Mouse (Mus musculus) bone marrow, adult 2 months (tissue): ENCODE results near the gene 3110021N24Rik.

ENCODE experiments used
- CTCF ChIP-seq: fragments of 200-500 bp; IDR thresholded peaks from 2 replicates; pipeline ENCODE4 v1.5.1; 2011; ENCODE audit warnings: low read length, control low read depth; ENCODE audit not compliant: control insufficient read depth, insufficient read depth
- POLR2A ChIP-seq: fragments of 200-500 bp; IDR thresholded peaks from 2 replicates; pipeline ENCODE4 v1.6.1; 2011; ENCODE audit warnings: low read depth, mild to moderate bottlenecking, control low read depth, low read length, borderline replicate concordance; ENCODE audit not compliant: control insufficient read depth

DNA sequence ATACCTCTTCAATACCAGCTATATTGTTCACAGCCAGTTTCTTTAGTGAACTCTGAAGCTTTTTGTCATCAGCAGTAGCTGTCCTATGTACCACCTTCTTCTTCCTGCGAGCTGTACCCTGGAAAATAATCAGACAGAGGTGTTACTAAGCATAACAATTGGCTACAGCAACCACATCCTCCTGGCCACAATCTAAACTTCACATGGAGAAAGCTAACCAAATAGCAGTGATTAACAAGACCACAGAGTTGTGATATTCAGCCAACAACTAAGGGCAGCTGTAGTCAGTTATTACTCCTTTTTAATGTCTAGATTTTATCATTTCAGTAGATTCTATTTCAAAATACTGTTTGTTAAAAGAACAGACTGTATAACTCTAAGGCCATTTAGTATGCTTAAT lies 106.6 kb downstream of the 3110021N24Rik start:
- TF ChIP-seq CTCF: no peak
- TF ChIP-seq POLR2A: no peak
